Mouse (Mus musculus): ENCODE data around the gene Ifnk.

GRCm38 (mm10) chr4:35150706-35151105 is 1.1 kb upstream of the Ifnk start:
- no peak for TF ChIP-seq CTCF (IDR thresholded peaks at IDR 0.05; ENCODE audit: control insufficient read depth, insufficient read depth, insufficient read length)
- no peak for TF ChIP-seq MYOD1 (IDR thresholded peaks at IDR 0.05; ENCODE audit: control insufficient read depth, insufficient read length, low read depth)
- no peak for TF ChIP-seq USF1 (IDR thresholded peaks at IDR 0.05; ENCODE audit: low read depth)
